Mouse (Mus musculus) E14TG2a.4 (cell line): ENCODE measurements around the gene B3gnt8.

Experiments
- CTCF ChIP-seq: conservative IDR thresholded peaks from 2 replicates; pipeline ENCODE4 v1.5.1; 2014; ENCODE audit warnings: low read length
- NANOG ChIP-seq: IDR thresholded peaks from 2 replicates; pipeline ENCODE4 v1.6.1; 2014; ENCODE audit warnings: borderline replicate concordance, low read length, mixed read lengths

DNA sequence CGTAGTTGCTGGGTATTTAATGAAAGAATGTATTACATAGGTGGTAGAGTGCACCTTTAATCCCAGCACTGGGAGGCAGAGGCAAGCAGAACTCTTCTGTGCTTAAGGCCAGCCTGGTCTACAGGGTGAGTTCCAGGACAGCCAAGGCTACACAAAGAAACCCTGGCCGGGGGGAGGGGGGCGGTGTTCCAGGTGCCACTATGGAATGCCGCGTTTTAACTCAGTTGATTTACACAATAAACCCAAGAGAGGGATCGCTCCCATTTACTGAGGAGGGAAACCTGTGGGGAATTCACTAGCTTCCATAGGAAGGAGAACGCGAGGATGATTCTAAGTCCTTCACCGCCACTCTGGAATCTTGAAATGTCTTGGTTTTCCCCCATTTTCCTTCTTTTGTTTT lies 43.2 kb downstream of the B3gnt8 start:
- TF ChIP-seq CTCF (no peak), NANOG (no peak)
